Mouse (Mus musculus): Measurements from ENCODE around the gene Cyld. TPM values are rescaled to one million over a fixed set of nuclear protein-coding genes. Genes with fewer than 3 reads are reported as not detected.

Cyld gene
- polyA plus RNA-seq, 1 experiment from 2014 or later: 12.0 TPM

GRCm38 (mm10) chr8:88670782-88671181, 26.0 kb upstream of the Cyld start:
- Histone ChIP-seq H3K36me3 (no peaks in the 10 kb centered on the region), H3K4me3 (no peak overlapping the region), H3K27ac (ENCODE audit: poor library complexity, severe bottlenecking) (no peak overlapping the region), H3K9ac (no peak overlapping the region), H3K9me3 (replicated peaks) (no peaks in the 10 kb centered on the region), H3K27me3 (replicated peaks) (peaks cover 18% of the 10 kb centered on the region; the same call in 1 of the 2 replicates), H3K4me1 (replicated peaks) (no peaks in the 10 kb centered on the region), H3K4me2 (no peak overlapping the region)
- 76% methylated on average over 6 of the region's 6 CpGs for WGBS
- no peak for ATAC-seq (ENCODE audit: insufficient number of reproducible peaks, low FRiP score)

DNA sequence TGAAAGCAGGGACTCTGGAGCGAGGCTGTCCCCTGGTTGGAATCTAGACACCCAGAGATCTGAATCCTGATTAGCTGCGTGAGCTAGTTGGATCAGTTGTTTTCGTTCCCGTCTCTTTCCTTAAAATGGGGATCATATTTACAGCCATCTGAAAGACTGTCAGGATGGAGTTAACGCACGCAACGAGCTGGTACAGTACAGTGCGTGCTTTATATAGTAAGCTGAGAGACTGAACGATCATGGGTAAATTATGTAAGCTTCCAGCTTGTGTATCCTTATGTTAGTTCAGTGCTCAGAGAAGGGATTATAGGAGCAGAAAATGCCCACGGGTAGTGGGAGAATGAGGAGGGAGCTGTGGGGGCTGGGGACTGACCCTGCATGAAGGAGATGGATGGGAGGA, 25.3 kb upstream of the Cyld start:
- no peak overlapping the region for H3K9ac ChIP-seq
- no peaks in the 10 kb centered on the region for H3K36me3 ChIP-seq
- 81% methylated on average over 10 of the region's 10 CpGs for WGBS
- H3K9me3 ChIP-seq (replicated peaks): no peaks in the 10 kb centered on the region
- no peak overlapping the region for H3K4me3 ChIP-seq
- ATAC-seq (ENCODE audit: insufficient number of reproducible peaks, low FRiP score): no peak
- no peaks in the 10 kb centered on the region for H3K4me1 ChIP-seq (replicated peaks)
- no peak overlapping the region for H3K27ac ChIP-seq (ENCODE audit: poor library complexity, severe bottlenecking)
- peaks cover 18% of the 10 kb centered on the region; the same call in 1 of the 2 replicates for H3K27me3 ChIP-seq (replicated peaks)
- no peak overlapping the region for H3K4me2 ChIP-seq

DNA sequence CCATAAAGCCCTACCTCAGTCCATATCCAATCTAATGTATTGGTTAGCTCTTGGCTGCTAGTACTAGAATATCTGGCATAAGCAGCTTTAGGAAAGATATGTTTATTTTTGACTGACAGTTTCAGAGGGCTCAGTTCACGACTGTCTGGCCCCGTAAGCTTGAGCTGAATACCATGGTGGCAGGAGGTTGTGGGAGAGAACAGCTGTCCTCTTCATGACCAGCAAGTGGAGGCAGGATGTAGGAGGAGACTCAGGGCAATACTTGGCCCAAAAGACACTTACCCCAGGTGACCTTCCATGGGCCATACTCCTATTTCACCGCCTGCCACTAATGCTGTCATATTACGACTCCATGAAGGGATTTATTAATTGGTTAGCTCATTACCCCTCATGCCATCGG, 23.0 kb upstream of the Cyld start:
- Histone ChIP-seq H3K27me3 (replicated peaks) (peaks cover 7% of the 10 kb centered on the region; the same call in 1 of the 2 replicates), H3K4me2 (no peak overlapping the region), H3K4me3 (no peak overlapping the region), H3K4me1 (replicated peaks) (no peaks in the 10 kb centered on the region), H3K36me3 (no peaks in the 10 kb centered on the region), H3K9me3 (replicated peaks) (no peaks in the 10 kb centered on the region), H3K27ac (ENCODE audit: poor library complexity, severe bottlenecking) (no peak overlapping the region), H3K9ac (no peak overlapping the region)
- no peak for ATAC-seq (ENCODE audit: insufficient number of reproducible peaks, low FRiP score)
- WGBS: 81% methylated on average over 5 of the region's 5 CpGs

DNA sequence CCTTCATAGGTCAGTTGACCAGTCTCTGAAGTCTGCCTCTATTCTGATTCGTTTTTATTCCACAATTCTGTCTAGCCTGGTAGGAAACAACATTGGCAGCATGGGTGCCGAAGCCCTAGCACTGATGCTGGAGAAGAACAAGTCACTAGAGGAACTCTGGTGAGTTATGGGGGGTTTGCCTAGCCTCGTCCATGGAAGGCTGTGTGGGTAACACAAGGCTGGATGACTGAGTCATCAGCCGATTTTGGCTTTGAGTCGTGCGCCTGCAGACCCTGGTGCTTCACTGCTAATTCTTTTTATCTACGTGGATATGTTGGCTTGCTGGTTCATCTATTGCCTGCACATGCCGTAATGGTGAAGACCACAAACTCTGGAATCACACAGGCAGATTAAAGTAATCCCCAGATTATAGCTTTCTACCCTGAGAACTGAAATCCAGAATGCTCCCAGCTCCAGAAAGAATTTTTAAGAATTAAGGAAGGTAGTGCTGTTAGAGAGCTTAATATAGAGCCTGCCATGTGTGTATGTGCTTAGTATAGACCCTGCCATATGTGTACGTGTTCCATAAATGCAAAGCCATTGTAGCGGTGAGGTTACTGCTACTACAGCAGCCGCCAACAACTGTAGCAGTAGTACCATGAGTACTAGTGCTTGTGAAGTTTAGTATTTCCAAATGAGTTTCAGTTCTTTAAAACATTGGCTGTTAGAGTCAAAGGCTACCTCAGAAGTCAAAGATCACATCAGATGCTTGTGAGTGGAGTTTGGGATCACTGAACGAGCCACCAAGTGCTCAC, 21.3 kb upstream of the Cyld start:
- H3K4me1 ChIP-seq (replicated peaks): no peaks in the 10 kb centered on the region
- no peak for ATAC-seq (ENCODE audit: insufficient number of reproducible peaks, low FRiP score)
- no peak overlapping the region for H3K27ac ChIP-seq (ENCODE audit: poor library complexity, severe bottlenecking)
- 81% methylated on average over 12 of the region's 12 CpGs for WGBS
- H3K36me3 ChIP-seq: no peaks in the 10 kb centered on the region
- H3K27me3 ChIP-seq (replicated peaks): peaks cover 6% of the 10 kb centered on the region; the same call in 1 of the 2 replicates
- H3K9me3 ChIP-seq (replicated peaks): peaks cover 4% of the 10 kb centered on the region; the same call in 1 of the 2 replicates
- no peak overlapping the region for H3K4me3 ChIP-seq
- no peak overlapping the region for H3K9ac ChIP-seq
- no peak overlapping the region for H3K4me2 ChIP-seq

DNA sequence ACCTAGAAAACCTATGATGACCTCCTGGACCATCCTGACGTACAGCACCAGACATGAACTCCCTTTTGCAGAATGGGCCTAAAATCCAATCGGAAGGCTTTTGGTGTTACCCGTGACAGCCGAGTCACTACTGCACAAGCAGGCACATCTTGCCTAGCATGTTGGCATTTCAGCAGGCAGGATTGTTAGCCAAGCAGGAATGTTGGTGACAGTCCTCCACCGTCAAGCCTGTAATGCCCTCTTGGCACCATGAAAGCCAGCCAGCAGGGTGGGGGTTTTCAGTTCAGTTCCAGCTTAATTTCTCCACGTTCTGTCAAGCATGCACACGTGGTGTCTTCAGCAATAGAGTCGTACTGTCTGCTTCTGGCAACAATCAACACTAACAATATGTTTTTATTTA, 19.8 kb upstream of the Cyld start:
- Histone ChIP-seq H3K4me3 (no peak overlapping the region), H3K9me3 (replicated peaks) (peaks cover 4% of the 10 kb centered on the region; the same call in 1 of the 2 replicates), H3K27me3 (replicated peaks) (peaks cover 6% of the 10 kb centered on the region; the same call in 1 of the 2 replicates), H3K27ac (ENCODE audit: poor library complexity, severe bottlenecking) (no peak overlapping the region), H3K4me2 (no peak overlapping the region), H3K4me1 (replicated peaks) (no peaks in the 10 kb centered on the region), H3K9ac (no peak overlapping the region), H3K36me3 (no peaks in the 10 kb centered on the region)
- 80% methylated on average over 8 of the region's 8 CpGs for WGBS
- no peak for ATAC-seq (ENCODE audit: insufficient number of reproducible peaks, low FRiP score)

GRCm38 (mm10) chr8:88680566-88680965, 16.3 kb upstream of the Cyld start:
- H3K27me3 ChIP-seq (replicated peaks): no peaks in the 10 kb centered on the region
- H3K9ac ChIP-seq: no peak overlapping the region
- H3K27ac ChIP-seq (ENCODE audit: poor library complexity, severe bottlenecking): no peak overlapping the region
- H3K4me3 ChIP-seq: no peak overlapping the region
- no peak for ATAC-seq (ENCODE audit: insufficient number of reproducible peaks, low FRiP score)
- peaks cover 4% of the 10 kb centered on the region; the same call in 1 of the 2 replicates for H3K9me3 ChIP-seq (replicated peaks)
- no peak overlapping the region for H3K4me2 ChIP-seq
- no peaks in the 10 kb centered on the region for H3K36me3 ChIP-seq
- no peaks in the 10 kb centered on the region for H3K4me1 ChIP-seq (replicated peaks)
- 83% methylated on average over 2 of the region's 2 CpGs for WGBS

GRCm38 (mm10) chr8:88681046-88681445, 15.8 kb upstream of the Cyld start:
- H3K9ac ChIP-seq: no peak overlapping the region
- H3K27ac ChIP-seq (ENCODE audit: poor library complexity, severe bottlenecking): no peak overlapping the region
- H3K4me1 ChIP-seq (replicated peaks): no peaks in the 10 kb centered on the region
- H3K9me3 ChIP-seq (replicated peaks): peaks cover 4% of the 10 kb centered on the region; the same call in 1 of the 2 replicates
- no peak for ATAC-seq (ENCODE audit: insufficient number of reproducible peaks, low FRiP score)
- H3K4me3 ChIP-seq: no peak overlapping the region
- 81% methylated on average over 8 of the region's 8 CpGs for WGBS
- H3K4me2 ChIP-seq: no peak overlapping the region
- no peaks in the 10 kb centered on the region for H3K27me3 ChIP-seq (replicated peaks)
- no peaks in the 10 kb centered on the region for H3K36me3 ChIP-seq

GRCm38 (mm10) chr8:88683656-88684289, 13.1 kb upstream of the Cyld start:
- H3K4me3 ChIP-seq: no peak overlapping the region
- 85% methylated on average over 7 of the region's 7 CpGs for WGBS
- no peak for ATAC-seq (ENCODE audit: insufficient number of reproducible peaks, low FRiP score)

DNA sequence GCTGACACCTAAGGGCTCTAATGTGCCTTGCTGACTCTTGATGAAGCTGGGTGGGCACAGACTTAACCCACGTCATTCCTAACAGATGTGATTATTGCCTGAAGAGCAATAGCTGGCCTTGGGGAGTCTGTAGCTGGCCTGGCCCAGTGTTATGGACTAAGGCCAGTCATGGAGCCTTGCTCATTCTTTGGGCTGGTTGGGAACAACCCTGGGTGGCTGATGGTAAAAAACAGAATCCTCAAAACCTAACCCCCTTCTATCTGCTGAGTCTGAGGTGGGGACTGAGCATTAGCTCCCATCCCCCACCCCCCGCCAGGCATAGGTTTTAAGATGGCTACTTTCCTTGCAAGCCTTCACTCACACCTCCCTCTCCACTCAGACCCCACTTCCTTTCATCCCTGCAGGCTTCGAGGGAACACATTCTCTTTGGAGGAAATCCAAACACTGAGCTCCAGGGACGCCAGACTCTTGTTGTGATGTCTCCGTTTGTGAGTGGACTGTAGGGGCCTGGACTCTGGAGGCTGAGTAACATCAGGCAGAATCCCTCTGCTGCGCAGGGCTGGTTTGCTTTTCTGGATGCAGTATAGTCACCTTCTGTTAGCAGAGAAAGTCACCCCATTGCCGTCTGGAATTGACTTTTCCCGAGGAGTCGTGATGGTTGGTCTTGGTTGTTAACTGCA, 10.5 kb upstream of the Cyld start:
- no peak overlapping the region for H3K27ac ChIP-seq (ENCODE audit: poor library complexity, severe bottlenecking)
- H3K9me3 ChIP-seq (replicated peaks): no peaks in the 10 kb centered on the region
- H3K4me3 ChIP-seq: no peak overlapping the region
- WGBS: 37% methylated on average over 9 of the region's 9 CpGs
- no peak overlapping the region for H3K4me2 ChIP-seq
- no peaks in the 10 kb centered on the region for H3K27me3 ChIP-seq (replicated peaks)
- no peaks in the 10 kb centered on the region for H3K4me1 ChIP-seq (replicated peaks)
- no peak for ATAC-seq (ENCODE audit: insufficient number of reproducible peaks, low FRiP score)
- no peak overlapping the region for H3K9ac ChIP-seq
- H3K36me3 ChIP-seq: no peaks in the 10 kb centered on the region

More at GRCm38 (mm10) chr8:88683656-88684289, 13.1 kb upstream of the Cyld start:
- H3K36me3 ChIP-seq: no peaks in the 10 kb centered on the region
- H3K9me3 ChIP-seq (replicated peaks): peaks cover 4% of the 10 kb centered on the region; the same call in 1 of the 2 replicates
- H3K9ac ChIP-seq: no peak overlapping the region
- H3K4me1 ChIP-seq (replicated peaks): no peaks in the 10 kb centered on the region
- H3K27me3 ChIP-seq (replicated peaks): no peaks in the 10 kb centered on the region
- no peak overlapping the region for H3K4me2 ChIP-seq
- no peak overlapping the region for H3K27ac ChIP-seq (ENCODE audit: poor library complexity, severe bottlenecking)

- H3K9me3 ChIP-seq (replicated peaks): no peaks in the 10 kb centered on the region
- no peaks in the 10 kb centered on the region for H3K4me1 ChIP-seq (replicated peaks)
- H3K4me2 ChIP-seq: no peak overlapping the region
- H3K36me3 ChIP-seq: no peaks in the 10 kb centered on the region
- no peak overlapping the region for H3K27ac ChIP-seq (ENCODE audit: poor library complexity, severe bottlenecking)
- 68% methylated on average over 8 of the region's 8 CpGs for WGBS
- no peak for ATAC-seq (ENCODE audit: insufficient number of reproducible peaks, low FRiP score)
- H3K4me3 ChIP-seq: no peak overlapping the region
- H3K9ac ChIP-seq: no peak overlapping the region
- no peaks in the 10 kb centered on the region for H3K27me3 ChIP-seq (replicated peaks)
These were observed 10.0 kb upstream of the Cyld start for GRCm38 (mm10) chr8:88686906-88687235.

GRCm38 (mm10) chr8:88689151-88689550, 7.7 kb upstream of the Cyld start:
- WGBS: 75% methylated on average over 6 of the region's 6 CpGs
- ATAC-seq (ENCODE audit: insufficient number of reproducible peaks, low FRiP score): no peak

More at GRCm38 (mm10) chr8:88689151-88689550, 7.7 kb upstream of the Cyld start:
- Histone ChIP-seq H3K9ac (no peak overlapping the region), H3K36me3 (no peaks in the 10 kb centered on the region), H3K9me3 (replicated peaks) (no peaks in the 10 kb centered on the region), H3K27me3 (replicated peaks) (no peaks in the 10 kb centered on the region), H3K4me3 (no peak overlapping the region), H3K4me1 (replicated peaks) (no peaks in the 10 kb centered on the region), H3K4me2 (no peak overlapping the region), H3K27ac (ENCODE audit: poor library complexity, severe bottlenecking) (no peak overlapping the region)
